Mouse (Mus musculus) heart, embryonic 10.5 days (tissue): ENCODE measurements around the gene Lrsam1. TPM values are rescaled to one million over a fixed set of nuclear protein-coding genes. Genes with fewer than 3 reads are reported as not detected.

Source experiments
- DNase-seq: peaks from one replicate; pipeline ENCODE4 v3.0.0-alpha.2; 2017; ENCODE audit warnings: low spot score
- H3K27ac ChIP-seq: fragments of 300-500 bp; sonication (generic); 2 replicates; pipeline ENCODE4 v1.5.1; 2016; ENCODE audit warnings: mild to moderate bottlenecking
- H3K27me3 ChIP-seq: fragments of 300-500 bp; sonication (generic); 2 replicates; pipeline ENCODE4 v1.6.1; 2016; ENCODE audit warnings: mild to moderate bottlenecking; ENCODE audit not compliant: poor library complexity, insufficient read depth, severe bottlenecking
- H3K36me3 ChIP-seq: fragments of 300-500 bp; sonication (generic); 2 replicates; pipeline ENCODE4 v1.6.1; 2016; ENCODE audit warnings: mild to moderate bottlenecking, moderate library complexity
- H3K4me1 ChIP-seq: fragments of 300-500 bp; sonication (generic); 2 replicates; pipeline ENCODE4 v1.6.1; 2016; ENCODE audit warnings: mild to moderate bottlenecking
- H3K4me3 ChIP-seq: fragments of 300-500 bp; sonication (generic); 2 replicates; pipeline ENCODE4 v1.5.1; 2016; ENCODE audit warnings: mild to moderate bottlenecking, moderate library complexity
- H3K9me3 ChIP-seq: fragments of 300-500 bp; sonication (generic); 2 replicates; pipeline ENCODE4 v1.6.1; 2016; ENCODE audit warnings: mild to moderate bottlenecking, moderate library complexity
- whole genome bisulfite sequencing: fragments of 180-500 bp; shearing (Covaris S2); methylation state at CpG from one replicate; pipeline ENCODE4 v1.1.7; 2016; 5-methylcytosine and 5-hydroxymethylcytosine counted together
- polyA plus RNA-seq: library from polyadenylated mRNA; unstranded; fragments of >200 nt; fragmentation: Nextera tagmentation; extraction: Ambion mirVana; gene quantifications from 2 replicates; pipeline ENCODE4 v1.2.1, GENCODE M21; 2016

Gene Lrsam1
- polyA plus RNA-seq, 1 experiment from 2014 or later: 7.6 TPM

GRCm38 (mm10) chr2:32914896-32915295 lies 46.5 kb downstream of the Lrsam1 start:
- H3K4me3 ChIP-seq: peak overlapping the region; percentile 19; the same call in 1 of the 2 replicates
- no peaks in the 10 kb centered on the region for H3K9me3 ChIP-seq
- H3K27me3 ChIP-seq: no peaks in the 10 kb centered on the region
- peak; percentile 92 for DNase-seq
- WGBS: 24% methylated on average over 3 of the region's 3 CpGs
- H3K27ac ChIP-seq: peak overlapping the region; percentile 89
- H3K4me1 ChIP-seq: peaks cover 29% of the 10 kb centered on the region
- H3K36me3 ChIP-seq: peaks cover 63% of the 10 kb centered on the region

- Histone ChIP-seq H3K36me3 (peaks cover 63% of the 10 kb centered on the region), H3K4me3 (peak overlapping the region; percentile 19; the same call in 1 of the 2 replicates), H3K4me1 (peaks cover 33% of the 10 kb centered on the region), H3K27me3 (no peaks in the 10 kb centered on the region), H3K9me3 (no peaks in the 10 kb centered on the region), H3K27ac (peak overlapping the region; percentile 89)
- 72% methylated on average over 5 of the region's 5 CpGs for WGBS
- DNase-seq: no peak
These were observed 47.1 kb downstream of the Lrsam1 start for GRCm38 (mm10) chr2:32914362-32914761.

DNA sequence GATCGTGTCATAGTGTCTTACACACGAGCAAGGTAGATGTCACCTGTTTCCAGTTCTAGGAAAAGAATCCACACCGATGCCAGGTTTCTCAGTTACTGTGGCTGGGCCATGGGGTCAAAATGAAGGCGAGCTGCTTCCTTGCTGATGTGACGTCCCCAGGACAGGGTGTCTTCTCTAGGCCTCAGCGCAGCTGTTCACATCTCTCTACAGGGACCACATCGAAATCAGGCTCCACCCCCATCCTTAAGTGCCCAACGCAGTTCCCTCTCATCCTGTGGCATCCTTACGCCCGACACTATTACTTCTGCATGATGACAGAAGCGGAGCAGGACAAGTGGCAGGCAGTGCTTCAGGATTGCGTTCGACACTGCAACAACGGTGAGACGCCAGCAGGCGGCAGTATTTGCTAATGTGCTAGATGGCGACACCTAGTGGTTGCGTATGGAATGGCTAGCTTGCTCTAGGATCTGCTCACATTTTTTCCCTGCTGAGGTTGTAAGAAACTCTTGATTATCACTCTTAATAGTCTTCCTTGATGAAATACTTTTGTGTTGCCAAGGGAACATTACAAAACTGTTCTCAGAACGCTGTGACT lies 49.1 kb downstream of the Lrsam1 start:
- 27% methylated on average over 19 of the region's 19 CpGs for WGBS
- 0 out of 2 replicates have a peak overlapping the region, but pooled peaks have one; percentile 0 for H3K27ac ChIP-seq
- H3K4me3 ChIP-seq: no peak overlapping the region
- peaks cover 50% of the 10 kb centered on the region for H3K4me1 ChIP-seq
- H3K27me3 ChIP-seq: no peaks in the 10 kb centered on the region
- DNase-seq: peak; percentile 90
- H3K36me3 ChIP-seq: peaks cover 47% of the 10 kb centered on the region
- no peaks in the 10 kb centered on the region for H3K9me3 ChIP-seq

- peaks cover 54% of the 10 kb centered on the region for H3K4me1 ChIP-seq
- H3K36me3 ChIP-seq: peaks cover 44% of the 10 kb centered on the region
- no peak for DNase-seq
- H3K4me3 ChIP-seq: no peak overlapping the region
- H3K27ac ChIP-seq: 0 out of 2 replicates have a peak overlapping the region, but pooled peaks have one; percentile 0
- no peaks in the 10 kb centered on the region for H3K27me3 ChIP-seq
- no peaks in the 10 kb centered on the region for H3K9me3 ChIP-seq
- 80% methylated on average over 7 of the region's 7 CpGs for WGBS
These were observed 49.7 kb downstream of the Lrsam1 start for GRCm38 (mm10) chr2:32911639-32912182.

- Histone ChIP-seq H3K9me3 (no peaks in the 10 kb centered on the region), H3K4me1 (peaks cover 64% of the 10 kb centered on the region), H3K27me3 (no peaks in the 10 kb centered on the region), H3K36me3 (peaks cover 45% of the 10 kb centered on the region), H3K4me3 (peak overlapping the region; percentile 13), H3K27ac (peak overlapping the region; percentile 90)
- 29% methylated on average over 11 of the region's 11 CpGs for WGBS
- no peak for DNase-seq
These were observed 52.6 kb downstream of the Lrsam1 start for GRCm38 (mm10) chr2:32908796-32909195.

- H3K4me1 ChIP-seq: peaks cover 69% of the 10 kb centered on the region
- peaks cover 43% of the 10 kb centered on the region for H3K36me3 ChIP-seq
- H3K4me3 ChIP-seq: peak overlapping the region; percentile 13
- H3K27me3 ChIP-seq: no peaks in the 10 kb centered on the region
- H3K27ac ChIP-seq: peak overlapping the region; percentile 90
- peak; percentile 90 for DNase-seq
- H3K9me3 ChIP-seq: no peaks in the 10 kb centered on the region
- 4% methylated on average over 6 of the region's 6 CpGs for WGBS
These were observed 53.1 kb downstream of the Lrsam1 start for GRCm38 (mm10) chr2:32908272-32908671.

DNA sequence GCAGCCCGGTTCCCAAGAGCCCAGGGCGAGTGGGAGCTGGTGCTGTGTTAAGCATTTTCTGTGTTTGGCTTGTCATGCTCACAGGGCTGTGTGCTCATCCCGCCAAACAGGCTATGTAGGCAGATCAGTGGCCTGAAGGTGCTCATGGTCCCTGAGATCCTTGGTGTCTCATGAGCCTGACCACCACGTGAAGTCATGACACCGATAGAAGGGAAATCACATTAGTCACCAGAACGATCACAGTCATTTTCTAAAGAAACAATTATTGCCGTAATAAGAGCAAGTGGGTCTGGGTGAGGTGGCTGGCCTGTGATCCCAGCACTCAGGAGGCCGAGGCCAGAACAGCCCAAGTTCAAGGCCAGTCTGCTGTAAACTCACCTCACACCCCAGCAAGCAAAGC lies 54.0 kb downstream of the Lrsam1 start:
- Histone ChIP-seq H3K27ac (peak overlapping the region; percentile 90), H3K27me3 (no peaks in the 10 kb centered on the region), H3K4me1 (peaks cover 71% of the 10 kb centered on the region), H3K9me3 (no peaks in the 10 kb centered on the region), H3K36me3 (peaks cover 42% of the 10 kb centered on the region), H3K4me3 (no peak overlapping the region)
- DNase-seq: no peak
- 64% methylated on average over 8 of the region's 8 CpGs for WGBS

GRCm38 (mm10) chr2:32905297-32905696 lies 56.1 kb downstream of the Lrsam1 start:
- H3K9me3 ChIP-seq: no peaks in the 10 kb centered on the region
- H3K4me3 ChIP-seq: no peak overlapping the region
- H3K36me3 ChIP-seq: peaks cover 29% of the 10 kb centered on the region
- no peaks in the 10 kb centered on the region for H3K27me3 ChIP-seq
- no peak for DNase-seq
- H3K27ac ChIP-seq: peak overlapping the region; percentile 90
- WGBS: 75% methylated on average over 8 of the region's 8 CpGs
- peaks cover 77% of the 10 kb centered on the region for H3K4me1 ChIP-seq

- 73% methylated on average over 5 of the region's 5 CpGs for WGBS
- DNase-seq: no peak
- Histone ChIP-seq H3K4me3 (no peak overlapping the region), H3K9me3 (no peaks in the 10 kb centered on the region), H3K4me1 (peaks cover 82% of the 10 kb centered on the region), H3K27ac (peak overlapping the region; percentile 64; the same call in 1 of the 2 replicates), H3K36me3 (peaks cover 22% of the 10 kb centered on the region), H3K27me3 (no peaks in the 10 kb centered on the region)
These were observed 56.8 kb downstream of the Lrsam1 start for GRCm38 (mm10) chr2:32904637-32905036.

- peak overlapping the region; percentile 63; the same call in 1 of the 2 replicates for H3K27ac ChIP-seq
- no peak for DNase-seq
- no peaks in the 10 kb centered on the region for H3K9me3 ChIP-seq
- H3K27me3 ChIP-seq: no peaks in the 10 kb centered on the region
- H3K4me1 ChIP-seq: peaks cover 80% of the 10 kb centered on the region
- H3K36me3 ChIP-seq: peaks cover 17% of the 10 kb centered on the region; the same call in 1 of the 2 replicates
- WGBS: 84% methylated on average over 4 of the region's 4 CpGs
- no peak overlapping the region for H3K4me3 ChIP-seq
These were observed 57.9 kb downstream of the Lrsam1 start for GRCm38 (mm10) chr2:32903470-32903869.

GRCm38 (mm10) chr2:32902126-32902525 lies 59.3 kb downstream of the Lrsam1 start:
- Histone ChIP-seq H3K27ac (peak overlapping the region; percentile 52; the same call in 1 of the 2 replicates), H3K4me3 (no peak overlapping the region), H3K27me3 (no peaks in the 10 kb centered on the region), H3K4me1 (peaks cover 80% of the 10 kb centered on the region), H3K36me3 (peaks cover 17% of the 10 kb centered on the region; the same call in 1 of the 2 replicates), H3K9me3 (no peaks in the 10 kb centered on the region)
- WGBS: 88% methylated on average over 9 of the region's 9 CpGs
- no peak for DNase-seq

GRCm38 (mm10) chr2:32898983-32899382 lies 62.4 kb downstream of the Lrsam1 start:
- H3K4me3 ChIP-seq: no peak overlapping the region
- peaks cover 77% of the 10 kb centered on the region for H3K4me1 ChIP-seq
- no peak for DNase-seq
- 79% methylated on average over 7 of the region's 7 CpGs for WGBS
- no peaks in the 10 kb centered on the region for H3K27me3 ChIP-seq
- no peak overlapping the region for H3K27ac ChIP-seq
- no peaks in the 10 kb centered on the region for H3K9me3 ChIP-seq
- H3K36me3 ChIP-seq: peaks cover 15% of the 10 kb centered on the region

GRCm38 (mm10) chr2:32896507-32897147 lies 64.8 kb downstream of the Lrsam1 start:
- H3K4me3 ChIP-seq: no peak overlapping the region
- no peak for DNase-seq
- peak overlapping the region; percentile 65 for H3K27ac ChIP-seq
- 41% methylated on average over 10 of the region's 10 CpGs for WGBS
- peaks cover 27% of the 10 kb centered on the region for H3K36me3 ChIP-seq
- H3K9me3 ChIP-seq: no peaks in the 10 kb centered on the region
- peaks cover 87% of the 10 kb centered on the region for H3K4me1 ChIP-seq
- H3K27me3 ChIP-seq: no peaks in the 10 kb centered on the region
